Mouse (Mus musculus): ENCODE data around the gene Arf6. TPM values are rescaled to one million over a fixed set of nuclear protein-coding genes. Genes with fewer than 3 reads are reported as not detected.
"Not testable (repeated sequence)": the region's sequence is repeated elsewhere in the genome, so short reads cannot be mapped to it uniquely, and the experiment has no call there.

Arf6 gene
- total RNA-seq, 2 experiments from 2014 or later: 55.5 to 57.9 TPM

GRCm38 (mm10) chr12:69371421-69371853 is 513 bp upstream of the Arf6 start:
- DNase-seq (ENCODE audit: low spot score in 2 of 2): no peak
- intact Hi-C loops (cut with DNase I): loop anchor here (5.0 kb wide), 3 partner anchors 66 to 311 kb away; partner anchors contain the start of genes Sos2 and Vcpkmt

GRCm38 (mm10) chr12:69372731-69373331 is 881 bp downstream of the Arf6 start:
- intact Hi-C loops (cut with DNase I): loop anchor here (5.0 kb wide), 3 partner anchors 64 to 309 kb away; partner anchors contain the start of genes Sos2 and Vcpkmt
- DNase-seq (ENCODE audit: low spot score in 2 of 2): peak in 1 of 2 experiments; percentile 9

- intact Hi-C loops (cut with DNase I): loop anchor here (5.0 kb wide), 3 partner anchors 63 to 308 kb away; partner anchors contain the start of genes Sos2 and Vcpkmt
Measured at GRCm38 (mm10) chr12:69373850-69374766, 2.2 kb downstream of the Arf6 start.

GRCm38 (mm10) chr12:69376132-69376531 is 4.2 kb downstream of the Arf6 start:
- intact Hi-C loops (cut with DNase I): no loop called here
- DNase-seq (ENCODE audit: low spot score in 2 of 2): no peak

More at GRCm38 (mm10) chr12:69373850-69374766, 2.2 kb downstream of the Arf6 start:
- DNase-seq (ENCODE audit: low spot score in 2 of 2): no peak

GRCm38 (mm10) chr12:69377188-69377587 is 5.2 kb downstream of the Arf6 start:
- intact Hi-C loops (cut with DNase I): no loop called here
- DNase-seq (ENCODE audit: low spot score in 2 of 2): no peak

- DNase-seq (ENCODE audit: low spot score in 2 of 2); intact Hi-C loops (cut with DNase I): not testable (repeated sequence)
Measured at GRCm38 (mm10) chr12:69377636-69378035, 5.7 kb downstream of the Arf6 start.

- intact Hi-C loops (cut with DNase I): no loop called here
- DNase-seq (ENCODE audit: low spot score in 2 of 2): no peak
Measured at GRCm38 (mm10) chr12:69378558-69379454, 6.9 kb downstream of the Arf6 start.

GRCm38 (mm10) chr12:69382880-69383279 is 10.9 kb downstream of the Arf6 start:
- DNase-seq (ENCODE audit: low spot score in 2 of 2): no peak
- intact Hi-C loops (cut with DNase I): no loop called here

GRCm38 (mm10) chr12:69384606-69385005 is 12.7 kb downstream of the Arf6 start:
- DNase-seq (ENCODE audit: low spot score in 2 of 2): no peak
- intact Hi-C loops (cut with DNase I): no loop called here

- no peak for DNase-seq (ENCODE audit: low spot score in 2 of 2)
Measured at GRCm38 (mm10) chr12:69385542-69386280, 13.8 kb downstream of the Arf6 start.

GRCm38 (mm10) chr12:69386281-69386732 is 14.4 kb downstream of the Arf6 start:
- DNase-seq (ENCODE audit: low spot score in 2 of 2); intact Hi-C loops (cut with DNase I): not testable (repeated sequence)

More at GRCm38 (mm10) chr12:69385542-69386280, 13.8 kb downstream of the Arf6 start:
- intact Hi-C loops (cut with DNase I): no loop called here

GRCm38 (mm10) chr12:69388321-69388869 is 16.4 kb downstream of the Arf6 start:
- intact Hi-C loops (cut with DNase I): no loop called here
- DNase-seq (ENCODE audit: low spot score in 2 of 2): no peak

GRCm38 (mm10) chr12:69389273-69389938 is 17.5 kb downstream of the Arf6 start:
- peak; percentile 9 to 21 for DNase-seq (ENCODE audit: low spot score in 2 of 2)
- intact Hi-C loops (cut with DNase I): no loop called here

- DNase-seq (ENCODE audit: low spot score in 2 of 2): no peak
- intact Hi-C loops (cut with DNase I): no loop called here
Measured at GRCm38 (mm10) chr12:69390000-69390698, 18.2 kb downstream of the Arf6 start.

GRCm38 (mm10) chr12:69393076-69393475 is 21.1 kb downstream of the Arf6 start:
- intact Hi-C loops (cut with DNase I): no loop called here
- no peak for DNase-seq (ENCODE audit: low spot score in 2 of 2)

- intact Hi-C loops (cut with DNase I): no loop called here
- DNase-seq (ENCODE audit: low spot score in 2 of 2): no peak
Measured at GRCm38 (mm10) chr12:69394456-69394855, 22.5 kb downstream of the Arf6 start.

GRCm38 (mm10) chr12:69400367-69400766 is 28.4 kb downstream of the Arf6 start:
- intact Hi-C loops (cut with DNase I): no loop called here

More at GRCm38 (mm10) chr12:69400367-69400766, 28.4 kb downstream of the Arf6 start:
- DNase-seq (ENCODE audit: low spot score in 2 of 2): no peak

Measured in left cerebral cortex, postnatal 14 days (tissue).